Mouse (Mus musculus) heart, adult 2 months (tissue): ENCODE results near the gene Cys1. TPM values are rescaled to one million over a fixed set of nuclear protein-coding genes. Genes with fewer than 3 reads are reported as not detected.

ENCODE experiments used
- DNase-seq, 2 experiments: peaks; one replicate each; pipeline ENCODE4 v3.0.0; 2021
- H3K27ac ChIP-seq: fragments of 200-600 bp; 2 replicates; pipeline ENCODE4 v1.8.1; 2022
- H3K27me3 ChIP-seq: fragments of 200-500 bp; 2 replicates; pipeline ENCODE4 v1.6.1; 2012; ENCODE audit warnings: mild to moderate bottlenecking, low read length, inconsistent platforms, mixed read lengths; ENCODE audit not compliant: control insufficient read depth, insufficient read depth
- H3K36me3 ChIP-seq: fragments of 200-500 bp; 2 replicates; pipeline ENCODE4 v1.6.1; 2012; ENCODE audit warnings: low read length, inconsistent platforms; ENCODE audit not compliant: control insufficient read depth, insufficient read depth
- H3K4me1 ChIP-seq: fragments of 200-500 bp; 2 replicates; pipeline ENCODE4 v1.6.1; 2011; ENCODE audit warnings: low read length; ENCODE audit not compliant: control insufficient read depth, insufficient read depth
- H3K4me3 ChIP-seq: fragments of 200-600 bp; 2 replicates; pipeline ENCODE4 v1.8.1; 2022
- H3K79me2 ChIP-seq: fragments of 200-500 bp; replicated peaks from 2 replicates; pipeline ENCODE4 v1.6.1; 2012; ENCODE audit warnings: mild to moderate bottlenecking, inconsistent platforms, low read length, moderate library complexity, mixed read lengths; ENCODE audit not compliant: control insufficient read depth, insufficient read depth
- H3K9ac ChIP-seq: fragments of 200-500 bp; 2 replicates; pipeline ENCODE4 v1.6.1; 2012; ENCODE audit warnings: low read depth, mild to moderate bottlenecking, control low read depth, inconsistent platforms, low read length, mixed read lengths
- CTCF ChIP-seq: fragments of 200-600 bp; IDR thresholded peaks from 2 replicates; pipeline ENCODE4 v1.8.1; 2022; ENCODE audit warnings: antibody characterized with exemption, mild to moderate bottlenecking, moderate library complexity
- EP300 ChIP-seq: fragments of 200-500 bp; IDR thresholded peaks from 2 replicates; pipeline ENCODE4 v1.6.1; 2011; ENCODE audit warnings: low read depth, low read length, control low read depth; ENCODE audit not compliant: insufficient read depth
- POLR2A ChIP-seq: fragments of 200-500 bp; IDR thresholded peaks from 2 replicates; pipeline ENCODE4 v1.6.1; 2011; ENCODE audit warnings: mild to moderate bottlenecking, low read depth, low read length, control low read depth; ENCODE audit not compliant: insufficient read depth
- WGBS: fragments of 180-500 bp; shearing (Covaris S2); methylation state at CpG from one replicate; pipeline ENCODE4 v1.1.7; 2018; 5-methylcytosine and 5-hydroxymethylcytosine counted together
- intact Hi-C: fragments of 180-260 bp; cut with DNase I; formaldehyde crosslinking; loops from one replicate; pipeline ENCODE4 v1.15.1; 2025
- polyA plus RNA-seq: library from polyadenylated mRNA; depleted of rRNA; stranded (reverse); fragments of >200 nt; gene quantifications from 2 replicates; pipeline ENCODE4 v1.2.3, GENCODE M21; 2012
- total RNA-seq, 2 experiments: library from RNA; stranded (reverse); gene quantifications; 2 replicates each; pipeline ENCODE4 v1.2.3; 2021

The Cys1 gene
- total and polyA plus RNA-seq, 3 experiments, result 3.3 to 5.6 (median 4.0) TPM

- H3K4me3 ChIP-seq, result no peak overlapping the region
- no peaks in the 10 kb centered on the region for H3K79me2 ChIP-seq
- no peaks in the 10 kb centered on the region; the same call in 1 of the 2 replicates for H3K36me3 ChIP-seq
- intact Hi-C loops, result loop anchor here (5.0 kb wide), 1 partner anchor 72 kb away; no protein-coding TSS in a partner anchor
- DNase-seq, result no peak
- H3K9ac ChIP-seq, result no peak overlapping the region
- no peak overlapping the region for H3K27ac ChIP-seq
- TF ChIP-seq EP300 (no peak), CTCF (no peak)
- WGBS, result 66% methylated on average over 2 of the region's 2 CpGs
- H3K27me3 ChIP-seq, result no peaks in the 10 kb centered on the region
- H3K4me1 ChIP-seq, result peaks cover 4% of the 10 kb centered on the region
Observed at GRCm38 (mm10) chr12:24715268-24715896, 33.8 kb upstream of the Cys1 start.

GRCm38 (mm10) chr12:24714579-24715255 is 33.1 kb upstream of the Cys1 start:
- no peaks in the 10 kb centered on the region; the same call in 1 of the 2 replicates for H3K36me3 ChIP-seq
- no peak for DNase-seq
- 74% methylated on average over 5 of the region's 5 CpGs for WGBS
- H3K79me2 ChIP-seq, result no peaks in the 10 kb centered on the region
- H3K4me3 ChIP-seq, result no peak overlapping the region
- no peaks in the 10 kb centered on the region for H3K27me3 ChIP-seq
- intact Hi-C loops, result loop anchor here (5.0 kb wide), 2 partner anchors 33 to 73 kb away; no protein-coding TSS in a partner anchor
- H3K27ac ChIP-seq, result no peak overlapping the region
- H3K4me1 ChIP-seq, result peaks cover 4% of the 10 kb centered on the region
- TF ChIP-seq CTCF (no peak), EP300 (no peak), POLR2A (no peak)
- H3K9ac ChIP-seq, result no peak overlapping the region

- no peaks in the 10 kb centered on the region for H3K27me3 ChIP-seq
- DNase-seq, result no peak
- intact Hi-C loops, result loop anchor here (5.0 kb wide), 1 partner anchor 35 kb away; no protein-coding TSS in a partner anchor
- H3K36me3 ChIP-seq, result no peaks in the 10 kb centered on the region; the same call in 1 of the 2 replicates
- H3K9ac ChIP-seq, result no peak overlapping the region
- no peaks in the 10 kb centered on the region for H3K79me2 ChIP-seq
- H3K4me1 ChIP-seq, result peaks cover 8% of the 10 kb centered on the region
- no peak overlapping the region for H3K27ac ChIP-seq
- WGBS, result 83% methylated on average over 8 of the region's 8 CpGs
- no peak for TF ChIP-seq CTCF
- TF ChIP-seq EP300, result no peak
- TF ChIP-seq POLR2A, result no peak
- H3K4me3 ChIP-seq, result no peak overlapping the region
Observed at GRCm38 (mm10) chr12:24712396-24712795, 30.8 kb upstream of the Cys1 start.

GRCm38 (mm10) chr12:24710672-24711071 is 29.1 kb upstream of the Cys1 start:
- Histone ChIP-seq H3K36me3 (no peaks in the 10 kb centered on the region; the same call in 1 of the 2 replicates), H3K4me1 (peaks cover 8% of the 10 kb centered on the region), H3K4me3 (no peak overlapping the region), H3K27ac (no peak overlapping the region), H3K9ac (no peak overlapping the region), H3K79me2 (no peaks in the 10 kb centered on the region), H3K27me3 (no peaks in the 10 kb centered on the region)
- peak; percentile 50 for TF ChIP-seq CTCF
- TF ChIP-seq POLR2A, result no peak
- intact Hi-C loops, result loop anchor here (1.0 to 5.0 kb wide), 2 partner anchors 37 to 242 kb away; no protein-coding TSS in a partner anchor
- WGBS, result 61% methylated on average over 5 of the region's 5 CpGs
- DNase-seq, result no peak

- Histone ChIP-seq H3K4me3 (no peak overlapping the region), H3K4me1 (peaks cover 8% of the 10 kb centered on the region), H3K36me3 (no peaks in the 10 kb centered on the region; the same call in 1 of the 2 replicates), H3K27ac (no peak overlapping the region), H3K9ac (no peak overlapping the region), H3K27me3 (no peaks in the 10 kb centered on the region), H3K79me2 (no peaks in the 10 kb centered on the region)
- intact Hi-C loops, result loop anchor here (1.0 to 5.0 kb wide), 3 partner anchors 37 to 242 kb away; partner anchors contain the start of gene Mboat2
- TF ChIP-seq EP300 (no peak), CTCF (peak; percentile 79)
- DNase-seq, result peak; percentile 26 to 43
- 33% methylated on average over 5 of the region's 5 CpGs for WGBS
Observed at GRCm38 (mm10) chr12:24709831-24710508, 28.4 kb upstream of the Cys1 start.

GRCm38 (mm10) chr12:24709409-24709808 is 27.8 kb upstream of the Cys1 start:
- Histone ChIP-seq H3K79me2 (no peaks in the 10 kb centered on the region), H3K9ac (no peak overlapping the region), H3K27ac (no peak overlapping the region), H3K4me1 (peaks cover 7% of the 10 kb centered on the region), H3K4me3 (no peak overlapping the region), H3K36me3 (no peaks in the 10 kb centered on the region; the same call in 1 of the 2 replicates), H3K27me3 (no peaks in the 10 kb centered on the region)
- intact Hi-C loops, result loop anchor here (2.0 kb wide), 1 partner anchor 121 kb away; the partner anchor contains the start of gene Mboat2
- DNase-seq, result no peak
- 51% methylated on average over 6 of the region's 6 CpGs for WGBS
- TF ChIP-seq CTCF (no peak), EP300 (no peak), POLR2A (no peak)
